Mouse (Mus musculus) embryo, embryonic 11 days (tissue): ENCODE measurements around the gene Stx17.

Source experiments
- DNase-seq: peaks from one replicate; pipeline ENCODE4 v3.0.0-alpha.2; 2015

Stx17 gene

DNA sequence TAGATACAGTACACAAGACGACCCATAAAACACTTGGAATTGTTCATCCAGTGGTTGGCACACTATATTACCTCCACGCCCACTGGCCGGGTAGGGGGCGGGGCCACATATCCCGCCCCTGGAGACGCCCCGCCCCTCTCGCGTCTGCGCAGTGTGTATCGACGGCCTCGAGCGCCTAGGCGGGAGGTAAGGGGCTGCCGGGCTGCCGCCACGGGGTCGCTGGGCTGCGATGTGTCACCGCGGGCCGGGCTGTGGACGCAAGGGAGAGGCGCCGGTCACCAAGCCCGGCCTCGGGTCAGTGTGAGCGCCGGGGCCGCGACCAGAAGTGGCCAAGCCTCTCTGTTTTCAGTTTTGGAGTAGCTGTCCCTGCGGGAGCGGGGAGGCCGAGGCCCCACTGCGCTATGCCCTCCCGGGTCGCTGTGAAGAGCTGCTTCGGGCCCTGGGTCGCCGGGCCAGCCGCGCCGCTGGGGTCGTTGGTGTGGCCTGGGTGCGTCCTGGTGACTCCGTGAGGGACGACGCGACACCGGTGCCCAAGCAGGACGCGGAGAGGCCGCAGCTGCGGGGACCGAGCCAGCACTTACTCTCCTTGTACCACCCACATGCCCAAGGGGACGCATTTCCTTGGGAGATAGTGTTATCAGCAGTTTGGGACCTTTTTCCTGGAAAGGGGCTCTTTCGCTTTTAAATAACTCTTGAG, at the start of gene Stx17:
Stx17 (plus strand) TSS at position 143 of the 697 bp plus-strand sequence.
- peak; percentile 92 for DNase-seq

DNA sequence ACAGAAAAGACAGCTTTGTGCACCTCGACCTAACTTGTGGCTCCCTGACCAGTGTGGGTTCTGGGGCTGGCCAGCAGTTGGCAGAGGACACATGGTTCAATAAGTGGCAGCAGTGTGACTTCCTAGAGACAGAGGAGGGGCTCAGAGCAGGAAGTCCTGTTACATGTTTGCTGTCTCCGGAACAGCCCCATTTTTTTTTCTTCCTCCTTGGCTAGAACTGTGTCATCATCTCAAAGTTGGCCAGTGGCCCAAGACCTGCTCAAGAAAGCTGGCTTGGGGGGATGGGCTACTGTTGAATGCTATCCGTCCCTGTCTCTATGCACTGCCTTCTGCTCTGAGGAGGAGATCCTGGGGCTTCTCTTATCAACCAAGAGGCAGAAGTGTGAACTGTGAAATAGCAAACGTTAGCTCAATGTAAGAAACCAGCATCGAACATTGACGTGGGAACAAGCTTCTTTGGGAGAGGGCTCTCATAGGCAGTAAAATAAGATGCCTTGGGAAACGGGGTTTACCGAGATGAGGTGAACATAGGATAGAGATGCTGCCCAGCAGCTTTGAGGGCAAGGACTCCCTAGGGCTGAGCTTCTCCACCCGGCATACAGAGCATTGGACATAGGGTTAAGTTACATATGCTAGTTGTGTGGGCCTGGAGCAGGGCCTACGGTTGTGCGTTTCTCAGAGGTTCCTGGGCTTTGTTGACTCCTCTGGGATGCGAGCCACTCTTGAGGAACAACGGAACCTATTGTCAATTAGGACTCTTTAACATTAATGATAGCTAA, 47.8 kb upstream of the Stx17 start:
- no peak for DNase-seq

DNA sequence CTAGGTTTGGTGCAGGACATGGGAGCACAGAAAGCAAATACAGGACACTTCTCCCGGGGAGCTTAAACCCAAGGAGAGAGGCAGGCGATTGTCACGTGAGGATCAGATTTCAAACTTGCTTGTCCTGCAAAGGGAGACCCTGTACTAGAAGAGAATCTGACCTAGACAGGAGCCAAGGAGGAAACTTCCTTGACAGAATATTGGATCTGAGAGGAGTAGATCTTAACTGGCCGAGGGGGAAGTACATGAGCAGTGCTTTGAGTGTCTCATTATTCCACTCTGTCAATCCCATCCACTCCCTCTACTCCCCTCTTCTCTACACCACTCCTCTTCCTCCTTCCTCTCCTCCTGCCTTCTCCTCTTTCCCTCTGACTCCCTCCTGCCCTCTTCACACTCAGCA, 46.5 kb upstream of the Stx17 start:
- DNase-seq, result peak; percentile 31

DNA sequence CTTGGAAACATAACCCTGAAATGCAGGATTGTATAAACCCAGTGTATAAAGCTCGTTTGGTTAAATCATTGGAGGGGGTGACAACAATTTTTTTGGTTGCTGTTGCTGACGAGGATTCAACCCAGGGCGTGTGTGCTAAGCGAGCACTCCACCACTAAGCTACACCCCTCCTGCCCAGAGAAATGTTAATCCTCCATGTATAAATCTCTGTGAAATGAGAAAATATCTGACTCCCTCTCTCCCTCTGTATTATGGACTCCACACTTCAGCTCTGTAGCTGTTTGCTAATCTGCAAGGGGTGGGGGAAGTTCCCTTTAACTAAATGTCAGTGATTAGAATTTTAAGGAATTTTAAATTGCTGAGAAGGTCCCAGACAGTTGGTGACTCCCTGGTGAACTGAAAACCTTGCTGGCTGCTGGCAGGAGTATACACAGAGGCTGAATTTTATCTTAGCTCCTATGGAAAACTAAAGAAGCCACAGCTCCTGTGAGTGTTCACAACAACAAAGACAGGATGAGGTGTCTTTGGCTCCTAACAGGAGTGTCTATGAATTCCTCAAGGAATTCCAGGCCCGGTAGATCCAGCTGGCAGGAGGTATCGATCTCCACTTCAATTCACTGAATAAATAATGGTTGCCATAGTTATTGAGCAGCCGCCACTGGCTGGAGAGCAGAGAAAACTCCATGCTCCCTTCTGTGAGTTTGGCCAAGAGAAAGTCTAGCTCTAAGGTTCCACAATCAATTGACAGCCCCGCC, 45.3 kb upstream of the Stx17 start:
- no peak for DNase-seq

DNA sequence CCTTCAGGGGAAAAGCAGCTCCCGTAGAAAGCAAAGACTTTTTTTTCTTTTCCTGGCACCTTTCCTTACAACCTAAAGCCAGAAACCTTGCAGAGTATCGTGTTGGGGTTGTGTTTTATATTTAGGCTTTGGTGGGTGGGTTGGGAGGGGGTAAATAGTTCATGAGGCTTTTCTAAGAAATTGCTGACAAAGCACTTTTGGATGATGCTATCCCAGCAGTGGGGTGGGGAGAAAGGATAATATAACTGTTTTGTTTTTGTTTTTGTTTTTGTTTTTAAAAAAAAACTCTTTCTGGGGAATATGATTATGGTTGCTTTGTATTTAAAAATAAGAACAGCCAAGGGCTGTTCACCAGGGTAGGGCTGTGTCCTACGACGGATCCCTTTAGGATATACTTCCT, 41.3 kb upstream of the Stx17 start:
- DNase-seq, result no peak

DNA sequence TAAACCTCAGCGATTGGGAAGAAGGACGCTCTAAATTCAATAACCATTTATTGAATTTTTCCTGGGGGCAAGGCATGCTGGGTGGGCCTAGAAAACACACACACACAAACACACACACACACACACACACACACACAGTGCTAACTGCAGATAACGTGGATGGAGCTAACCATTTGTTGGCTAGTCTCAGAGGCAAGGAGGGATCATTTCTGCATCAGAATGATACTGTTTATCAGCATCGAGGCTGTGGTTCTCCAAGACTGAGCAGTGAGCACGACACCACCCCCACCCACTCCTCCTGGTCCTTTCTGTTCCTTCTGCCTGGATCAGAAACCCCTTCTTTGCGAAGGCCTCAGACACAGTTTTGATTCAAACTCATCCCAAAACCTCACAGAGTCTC, 38.1 kb upstream of the Stx17 start:
- no peak for DNase-seq

DNA sequence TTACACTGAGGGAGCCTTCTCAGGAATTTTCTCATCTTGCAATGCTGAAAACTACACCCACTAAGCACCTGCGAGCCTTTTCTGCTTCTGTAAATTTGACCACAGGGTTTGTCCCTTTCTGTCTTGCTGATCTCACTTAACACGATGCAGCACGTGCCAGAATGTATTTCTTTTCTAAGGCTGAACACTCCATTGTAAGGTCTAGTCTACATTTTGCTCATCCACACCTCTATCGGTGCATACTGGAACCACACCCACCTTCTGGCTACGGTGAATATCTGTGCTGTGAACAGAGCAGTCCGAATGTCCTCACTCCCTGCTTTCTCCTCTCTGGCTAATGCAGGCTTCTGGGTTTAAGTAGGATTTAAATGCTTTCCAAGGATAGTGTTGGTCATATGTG, 37.2 kb upstream of the Stx17 start:
- no peak for DNase-seq

DNA sequence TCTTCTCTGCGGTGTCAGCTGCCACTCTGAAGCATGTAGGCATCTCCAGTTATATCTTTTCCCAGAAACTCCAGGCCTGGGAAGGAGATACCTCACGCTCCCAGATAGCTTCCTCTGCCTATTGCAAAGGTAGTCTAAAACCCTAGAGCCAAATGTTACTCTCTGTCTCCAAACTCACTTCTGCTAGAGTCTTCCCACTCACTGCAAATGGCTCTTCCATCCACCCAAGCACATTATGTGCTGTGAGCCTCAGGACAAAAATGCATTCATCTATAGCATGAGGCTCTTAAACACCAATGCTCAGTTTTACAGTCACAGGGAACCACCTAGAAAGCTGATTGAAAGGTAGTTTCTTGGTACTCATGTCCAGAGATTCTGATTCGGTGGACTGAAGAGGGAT, 31.5 kb upstream of the Stx17 start:
- DNase-seq, result no peak

DNA sequence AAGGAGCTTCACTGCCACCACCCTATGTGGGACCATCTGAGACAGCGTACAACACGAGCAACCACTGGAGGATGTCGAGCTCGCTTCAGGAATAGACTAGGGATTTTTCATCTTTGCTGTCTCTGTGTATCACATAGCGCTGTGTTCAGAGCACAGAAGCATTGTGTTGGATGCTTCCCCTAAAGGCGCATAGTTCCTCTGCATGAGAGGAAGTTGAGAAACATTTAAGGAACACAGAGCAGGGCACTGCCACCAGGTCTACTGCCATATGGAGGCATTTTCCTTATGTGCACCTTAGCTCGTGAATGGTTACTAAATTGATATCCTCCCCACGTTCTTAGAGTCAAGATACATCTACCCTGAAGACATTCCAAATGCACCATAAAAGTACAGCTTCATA, 24.5 kb upstream of the Stx17 start:
- no peak for DNase-seq

DNA sequence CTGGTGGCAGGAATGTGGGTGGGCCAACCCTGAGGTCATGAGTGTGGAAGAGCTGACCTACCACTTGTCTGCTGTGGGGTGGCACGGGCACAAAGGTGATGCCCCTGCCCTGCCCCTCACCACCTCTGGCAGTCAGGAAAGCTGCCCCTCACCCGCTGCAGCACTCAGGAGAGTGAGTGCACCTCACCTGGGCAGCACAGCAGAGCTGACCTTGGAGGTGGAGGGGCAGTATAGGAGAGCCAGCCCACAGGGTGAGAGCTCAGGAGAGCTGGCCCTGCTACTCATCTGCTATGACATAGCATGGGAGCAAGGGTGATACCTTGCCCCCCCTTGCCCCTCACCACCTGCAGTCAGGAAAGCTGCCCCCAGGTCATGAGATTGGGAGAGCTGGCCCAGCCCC, 22.7 kb upstream of the Stx17 start:
- DNase-seq, result no peak

DNA sequence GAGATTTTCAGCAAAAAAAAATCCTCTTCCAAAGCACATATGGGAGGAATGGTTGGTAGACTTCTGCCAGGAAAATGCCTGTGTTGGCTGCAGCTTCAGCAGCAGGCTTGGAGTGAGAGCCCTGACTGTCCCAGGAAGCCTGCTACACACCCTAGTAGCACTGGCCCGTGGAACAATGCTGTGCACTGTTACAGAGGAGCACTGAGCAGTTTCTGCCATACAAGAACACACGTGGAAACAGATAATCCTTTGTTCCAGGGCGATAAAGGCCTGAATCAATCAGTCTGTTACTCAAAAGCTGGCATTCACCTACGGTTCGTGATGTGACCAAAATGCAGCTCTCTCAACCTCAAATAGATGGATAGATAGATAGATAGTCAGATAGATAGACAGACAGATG, 19.3 kb upstream of the Stx17 start:
- no peak for DNase-seq

DNA sequence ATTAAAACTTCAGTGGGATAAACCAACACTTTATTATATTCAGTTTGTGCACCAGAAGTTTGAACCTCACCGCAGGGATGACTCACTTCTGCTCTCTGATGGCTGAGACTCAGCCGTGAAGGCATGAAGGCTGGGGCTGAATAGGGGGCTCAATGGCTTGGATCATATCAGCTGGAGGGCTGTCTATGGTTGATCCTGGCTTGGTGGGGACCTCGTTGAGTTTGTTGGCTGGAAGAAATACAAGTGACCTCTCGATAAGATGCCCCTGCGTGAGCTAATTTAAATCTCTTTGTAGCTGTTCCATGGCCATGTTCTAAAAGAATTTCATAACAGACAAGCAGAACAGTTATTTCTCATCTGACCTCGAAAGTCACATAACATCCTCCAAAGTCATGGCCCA, 17.6 kb upstream of the Stx17 start:
- no peak for DNase-seq

DNA sequence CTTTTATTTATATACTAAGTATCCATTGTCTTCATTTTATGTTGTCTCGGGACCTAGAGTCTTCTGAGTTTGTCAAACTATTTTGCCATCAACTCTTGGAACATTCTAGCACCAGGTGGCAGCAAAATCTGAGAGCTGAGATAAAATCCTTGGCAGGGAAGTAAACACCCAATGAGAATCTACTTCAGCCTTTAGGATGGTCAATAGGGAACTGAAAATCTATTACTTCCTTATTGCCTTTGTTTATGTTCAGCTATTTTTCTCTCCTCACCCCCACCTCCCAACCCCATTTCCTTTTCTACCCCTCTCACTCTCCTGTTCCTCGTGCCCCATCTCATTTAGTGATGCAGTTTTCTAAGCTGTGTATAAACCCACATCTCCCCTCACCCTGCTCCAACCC, 16.1 kb upstream of the Stx17 start:
- no peak for DNase-seq

DNA sequence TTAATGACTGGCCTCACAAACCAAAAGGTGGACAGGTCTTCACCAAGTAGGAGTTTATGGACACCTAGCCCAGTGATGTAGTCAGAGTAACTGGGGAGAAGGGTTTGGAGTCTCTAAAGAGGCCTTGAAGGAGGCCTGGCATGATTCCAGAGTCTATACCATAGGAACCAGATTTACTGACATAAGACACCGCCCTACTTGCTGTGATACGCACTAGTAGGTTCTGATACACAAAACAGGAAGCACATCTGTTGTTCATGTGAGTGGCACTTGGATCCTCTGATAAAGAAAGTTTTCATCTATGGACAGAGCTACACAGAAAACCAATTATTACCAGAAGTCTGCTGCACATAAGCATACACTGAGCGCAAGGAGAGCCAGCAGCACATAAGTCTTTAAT, 14.4 kb upstream of the Stx17 start:
- no peak for DNase-seq

DNA sequence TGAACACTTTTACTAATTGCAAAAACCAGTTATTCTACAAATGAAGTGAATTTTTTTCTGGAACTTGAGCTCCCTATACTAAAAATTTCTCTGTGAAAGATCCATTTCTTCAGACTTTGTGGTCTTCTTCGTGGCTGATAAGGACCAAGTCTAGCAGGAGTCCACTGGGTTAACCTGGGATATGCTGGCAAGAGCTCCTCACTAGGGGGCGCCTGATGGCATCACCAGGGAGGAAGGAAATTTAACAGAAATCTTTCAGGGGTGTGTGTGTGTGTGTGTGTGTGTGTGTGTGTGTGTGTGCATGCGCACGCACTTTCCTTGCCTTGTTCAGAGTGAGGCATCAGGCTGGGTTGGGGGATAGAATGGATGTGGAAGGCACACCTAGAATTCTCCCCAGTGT, 8.5 kb upstream of the Stx17 start:
- DNase-seq, result peak; percentile 19

DNA sequence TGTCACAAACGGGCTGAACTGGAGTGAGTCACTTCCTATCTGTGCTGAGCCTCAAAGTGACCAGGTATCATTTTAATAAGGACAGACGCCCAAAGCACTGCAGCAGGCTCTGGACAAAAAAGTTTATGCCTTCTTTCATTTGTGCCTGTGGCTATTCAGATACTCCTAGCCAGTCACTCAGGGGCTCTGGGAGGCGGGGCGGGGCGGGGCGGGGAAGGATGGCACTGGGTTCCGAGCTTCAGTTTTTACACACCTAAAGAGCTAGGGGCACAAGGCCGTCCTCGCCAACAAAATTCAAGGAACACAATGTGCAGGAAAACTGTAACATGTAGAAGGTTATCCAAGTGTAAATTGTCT, 321 bp upstream of the Stx17 start:
- DNase-seq, result no peak

DNA sequence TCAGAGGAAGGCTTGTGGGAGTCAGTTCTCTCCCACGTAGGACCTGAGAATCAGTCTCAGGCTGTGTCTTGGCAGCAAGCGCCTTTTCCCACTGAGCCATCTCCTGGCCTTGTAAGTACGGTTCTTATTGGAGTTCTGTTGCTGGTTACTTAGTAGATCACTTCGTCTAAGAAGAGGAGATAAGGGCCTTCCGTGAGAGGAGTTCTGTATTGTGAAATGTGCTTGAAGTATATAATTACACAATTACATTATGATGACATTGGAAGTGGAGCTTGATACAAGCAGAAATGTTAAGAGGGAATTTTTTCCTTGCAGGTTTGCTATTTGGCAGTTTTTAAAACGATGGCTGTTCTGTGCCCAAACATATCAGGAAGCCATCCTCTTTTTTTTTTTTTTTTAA, 5.6 kb downstream of the Stx17 start:
- no peak for DNase-seq

DNA sequence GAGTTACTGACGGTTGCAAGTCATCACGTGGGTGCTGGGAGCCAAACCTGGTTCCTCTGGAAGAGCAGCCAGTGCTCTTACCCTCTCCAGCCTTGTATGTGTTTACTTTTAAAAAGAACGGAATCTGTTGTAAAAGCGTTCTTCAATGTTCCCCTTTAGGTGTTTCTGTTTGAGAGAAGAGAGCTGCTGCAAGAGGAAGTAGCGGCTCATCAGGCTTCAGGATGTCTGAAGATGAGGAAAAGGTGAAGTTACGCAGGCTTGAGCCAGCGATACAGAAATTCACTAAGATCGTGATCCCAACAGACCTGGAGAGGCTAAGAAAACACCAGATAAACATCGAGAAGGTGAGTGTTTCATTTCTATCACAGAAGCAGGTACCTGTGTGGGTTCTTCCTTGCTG, 6.9 kb downstream of the Stx17 start:
- DNase-seq, result no peak

DNA sequence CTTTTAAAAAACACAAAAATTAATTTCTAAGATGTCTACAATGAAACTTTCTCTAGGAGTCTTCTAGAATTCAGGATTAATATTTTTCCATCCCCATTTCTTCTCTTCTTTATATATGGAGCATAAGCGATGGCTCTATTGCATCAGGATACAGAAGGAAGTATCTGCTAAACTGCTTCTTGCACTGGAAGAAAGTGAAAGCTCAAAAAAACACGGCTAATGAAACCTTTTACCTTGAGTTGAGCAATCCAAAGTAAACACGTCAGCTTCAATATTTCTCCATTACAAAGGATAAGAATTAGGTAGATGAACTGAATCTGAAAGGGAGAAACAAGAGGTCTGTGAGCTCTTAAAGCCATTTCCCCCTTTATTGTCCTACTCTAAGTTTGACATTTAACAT, 8.0 kb downstream of the Stx17 start:
- no peak for DNase-seq

DNA sequence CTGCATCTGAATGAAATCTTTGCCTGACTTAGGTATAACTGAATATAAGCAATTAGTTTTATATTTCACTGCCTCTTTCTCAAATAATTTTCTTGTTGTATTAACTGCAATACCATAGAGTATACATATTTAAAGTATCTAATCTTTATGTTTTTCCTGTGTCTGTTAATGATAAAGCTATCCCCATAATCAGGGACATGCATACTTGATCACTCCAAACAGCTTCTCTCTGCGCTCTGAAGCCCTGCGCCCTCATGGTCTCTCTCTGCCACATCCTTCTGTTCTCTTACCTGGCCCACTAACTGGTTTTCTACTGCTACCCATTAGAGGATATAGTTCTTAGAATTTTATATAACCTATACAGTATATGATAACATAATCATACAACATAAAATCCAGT, 24.8 kb downstream of the Stx17 start:
- DNase-seq, result no peak

DNA sequence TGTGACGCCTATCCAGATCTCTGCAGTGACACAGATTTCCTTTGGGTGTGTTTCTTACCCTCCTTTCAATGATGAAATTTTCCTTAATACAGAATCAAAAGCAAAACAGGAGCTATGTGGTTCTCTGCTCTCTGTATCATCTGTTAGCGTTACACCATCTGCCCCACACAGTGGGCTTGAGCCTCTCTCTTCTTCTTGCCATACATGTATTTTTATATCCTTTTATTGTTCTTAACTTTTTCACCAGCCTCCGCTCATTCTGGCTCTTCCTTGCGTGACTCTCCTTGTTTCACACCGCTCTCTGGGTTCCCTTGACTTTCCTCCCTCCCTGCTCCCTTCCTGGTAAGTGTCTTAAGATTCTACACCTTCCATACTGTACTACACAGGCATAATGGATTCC, 28.5 kb downstream of the Stx17 start:
- DNase-seq, result no peak

DNA sequence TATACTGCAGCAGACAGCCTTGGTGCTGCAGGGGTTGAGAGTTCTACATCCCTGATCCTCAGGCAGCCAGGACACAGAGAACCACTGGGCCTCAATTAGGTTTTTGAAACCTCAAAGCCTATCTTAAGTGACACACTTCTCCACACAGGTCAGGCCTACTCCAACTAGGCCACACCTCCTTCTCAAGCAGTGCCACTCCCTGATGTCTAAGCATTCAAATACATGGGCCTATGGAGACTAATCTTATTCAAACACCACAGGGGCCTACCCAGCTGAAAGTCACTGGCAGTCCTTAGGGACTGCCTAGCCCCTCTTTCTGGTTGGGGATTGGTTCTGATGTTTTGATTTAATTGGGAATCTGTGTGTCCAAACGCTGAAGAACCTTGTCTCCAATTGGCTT, 31.1 kb downstream of the Stx17 start:
- no peak for DNase-seq

DNA sequence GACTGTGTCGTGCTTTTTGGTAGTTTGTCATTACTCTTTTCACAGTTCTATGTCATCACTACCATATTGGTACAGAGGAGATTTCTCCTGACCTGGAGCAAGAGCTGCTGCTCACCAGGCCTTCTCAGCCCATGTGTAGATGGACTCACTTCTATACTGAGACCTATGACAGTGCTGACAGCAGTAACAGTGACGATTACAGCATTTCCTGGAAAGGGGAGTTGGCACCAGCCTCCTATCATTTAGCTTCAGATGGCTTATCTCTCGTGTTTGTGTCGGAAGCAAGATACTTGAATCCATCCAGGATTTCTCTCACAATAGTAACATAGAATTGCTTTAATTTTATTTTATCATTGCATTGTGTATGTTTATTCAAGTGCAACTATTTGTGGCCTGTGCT, 35.7 kb downstream of the Stx17 start:
- no peak for DNase-seq

DNA sequence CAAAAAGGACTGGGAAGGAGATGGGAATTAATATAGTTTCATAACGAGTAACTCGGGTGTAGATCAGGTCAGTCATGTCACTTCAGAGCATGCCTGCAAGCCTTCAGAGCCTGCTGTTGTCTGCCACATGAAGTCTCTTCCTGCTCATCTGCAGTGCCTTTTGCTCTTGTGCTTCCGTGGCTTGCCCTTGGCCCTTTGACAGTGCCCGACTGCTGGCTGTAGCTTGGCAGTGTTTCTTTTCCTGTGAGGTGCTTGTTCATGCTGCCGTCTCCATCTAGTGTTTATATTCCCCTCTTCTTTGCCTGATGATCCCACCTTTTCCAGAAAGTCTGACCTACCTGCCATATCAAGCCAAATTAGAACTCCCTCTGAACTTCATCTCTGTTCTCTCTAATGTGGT, 39.1 kb downstream of the Stx17 start:
- no peak for DNase-seq
